Mouse (Mus musculus) brain, embryonic 18.5 days (tissue): Measurements from ENCODE around the gene Tyrobp.

Source experiments
- DNase-seq: peaks from one replicate; pipeline ENCODE4 v3.0.0-alpha.2; 2012; ENCODE audit warnings: low read depth, low spot score

Gene Tyrobp

DNA sequence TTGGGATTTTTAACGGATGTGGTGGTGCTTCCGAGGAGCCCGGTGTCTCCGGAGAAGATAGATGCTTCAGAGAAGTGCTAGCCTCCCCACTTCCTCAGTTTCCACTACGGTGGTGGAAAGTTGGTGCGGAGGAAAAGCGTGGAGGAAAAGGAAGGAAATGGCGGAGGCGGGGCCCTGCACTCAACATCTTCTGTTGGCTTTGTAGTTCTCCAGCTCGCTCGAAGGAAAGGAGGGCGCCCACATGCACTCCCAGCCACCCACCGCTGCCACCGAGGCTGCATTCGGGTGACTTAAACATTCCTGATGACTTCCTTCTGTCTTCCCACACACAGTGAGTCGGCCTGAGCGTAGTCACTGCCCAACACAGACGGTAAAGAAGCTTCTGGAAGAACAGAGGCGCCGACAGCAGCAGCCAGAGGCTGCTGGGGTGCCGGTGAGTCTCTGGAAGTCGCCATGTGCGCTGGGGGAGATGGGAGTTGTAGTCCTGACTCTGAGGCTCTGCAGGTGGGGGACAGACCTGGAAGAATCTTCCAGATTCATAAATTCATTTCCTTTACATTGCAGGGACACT is 9.6 kb downstream of the Tyrobp start:
- DNase-seq: no peak

GRCm38 (mm10) chr7:30429327-30429726 is 15.8 kb downstream of the Tyrobp start:
- no peak for DNase-seq

- DNase-seq: no peak
Observed at GRCm38 (mm10) chr7:30430191-30430590, 16.6 kb downstream of the Tyrobp start.

- peak; percentile 75 for DNase-seq
Observed at GRCm38 (mm10) chr7:30431793-30432192, 18.2 kb downstream of the Tyrobp start.

DNA sequence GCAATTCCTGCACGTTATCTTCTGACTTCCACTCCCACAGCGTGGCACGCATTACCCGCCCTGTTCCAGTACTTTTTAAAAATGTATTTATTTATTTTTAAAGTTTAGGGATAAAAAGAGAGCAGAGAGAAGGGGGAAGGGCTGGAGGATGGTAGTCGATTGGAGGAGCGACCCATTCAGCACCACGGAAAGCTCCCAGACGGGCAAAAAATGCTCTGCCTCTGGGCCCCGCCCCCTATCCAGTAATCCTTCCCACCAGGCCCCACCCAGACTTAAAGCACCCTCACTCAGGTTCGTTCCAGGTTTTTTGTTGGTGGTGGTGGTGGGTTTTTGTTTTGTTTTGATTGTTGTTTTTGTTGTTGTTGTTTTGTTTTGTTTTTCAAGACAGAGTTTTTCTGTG is 20.7 kb downstream of the Tyrobp start:
- no peak for DNase-seq

GRCm38 (mm10) chr7:30434701-30435100 is 21.1 kb downstream of the Tyrobp start:
- no peak for DNase-seq

- no peak for DNase-seq
Observed at GRCm38 (mm10) chr7:30435156-30435555, 21.6 kb downstream of the Tyrobp start.

DNA sequence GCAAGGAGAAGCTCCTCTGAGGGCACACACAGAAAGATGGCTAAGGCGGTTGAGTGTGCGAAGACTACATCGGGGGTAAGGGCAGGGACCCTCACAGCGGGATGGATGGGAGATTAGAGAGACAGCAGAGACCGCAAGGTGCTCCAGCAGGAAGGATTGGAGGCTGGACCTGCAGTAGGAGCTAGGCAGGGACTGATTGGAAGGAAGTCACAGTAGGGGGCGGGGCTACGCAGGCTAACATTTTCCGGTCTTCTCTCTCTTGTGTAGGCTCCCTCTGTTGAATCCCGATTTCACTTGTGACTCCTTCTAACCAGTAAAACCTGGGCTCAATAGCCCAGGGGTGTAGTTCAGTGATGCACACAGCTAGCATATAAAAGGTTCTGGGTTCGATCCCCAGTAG is 23.3 kb downstream of the Tyrobp start:
- no peak for DNase-seq

- no peak for DNase-seq
Observed at GRCm38 (mm10) chr7:30439734-30440133, 26.2 kb downstream of the Tyrobp start.

GRCm38 (mm10) chr7:30440697-30441096 is 27.1 kb downstream of the Tyrobp start:
- DNase-seq: no peak

- DNase-seq: no peak
Observed at GRCm38 (mm10) chr7:30443696-30444095, 30.1 kb downstream of the Tyrobp start.

DNA sequence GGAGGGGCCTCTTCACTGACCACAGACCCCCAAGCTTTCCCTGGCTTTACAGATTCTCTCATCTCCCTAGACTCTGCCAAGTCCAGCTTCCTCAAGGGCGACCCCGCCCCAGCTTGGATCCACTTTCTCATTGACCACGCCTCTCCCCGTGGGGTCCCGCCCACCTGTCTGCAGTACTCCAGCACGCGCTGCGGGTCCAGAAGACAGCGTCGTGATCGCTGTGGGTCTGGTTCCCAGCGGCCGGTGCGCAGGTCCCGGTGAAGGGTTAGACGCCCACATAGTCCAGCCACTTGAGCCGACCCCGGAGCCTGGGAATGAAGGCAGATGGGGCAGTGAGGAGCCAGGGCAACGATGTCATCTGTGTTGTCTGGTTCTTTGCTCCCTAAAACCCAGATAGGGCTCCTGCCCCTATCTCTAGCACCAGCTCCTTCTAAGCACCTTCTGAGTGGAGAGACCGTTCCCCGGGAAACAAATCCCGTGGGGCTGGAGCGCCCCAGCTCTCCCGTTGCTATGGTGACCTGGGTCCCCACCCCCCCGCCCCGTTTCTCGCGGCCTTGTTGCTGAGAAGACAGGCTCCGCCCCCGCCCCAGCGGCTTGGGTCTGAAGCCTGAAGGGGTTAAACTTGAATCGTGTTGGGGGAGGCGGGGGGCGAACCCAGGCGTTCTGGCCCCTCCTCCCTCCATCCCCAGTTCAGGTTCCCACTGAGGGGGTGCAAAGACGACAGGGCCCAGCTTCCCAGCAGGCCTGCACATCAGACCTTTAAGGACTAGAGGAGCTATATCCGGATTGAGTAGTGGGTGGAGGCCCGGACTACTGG is 30.8 kb downstream of the Tyrobp start:
- peak; percentile 85 for DNase-seq

DNA sequence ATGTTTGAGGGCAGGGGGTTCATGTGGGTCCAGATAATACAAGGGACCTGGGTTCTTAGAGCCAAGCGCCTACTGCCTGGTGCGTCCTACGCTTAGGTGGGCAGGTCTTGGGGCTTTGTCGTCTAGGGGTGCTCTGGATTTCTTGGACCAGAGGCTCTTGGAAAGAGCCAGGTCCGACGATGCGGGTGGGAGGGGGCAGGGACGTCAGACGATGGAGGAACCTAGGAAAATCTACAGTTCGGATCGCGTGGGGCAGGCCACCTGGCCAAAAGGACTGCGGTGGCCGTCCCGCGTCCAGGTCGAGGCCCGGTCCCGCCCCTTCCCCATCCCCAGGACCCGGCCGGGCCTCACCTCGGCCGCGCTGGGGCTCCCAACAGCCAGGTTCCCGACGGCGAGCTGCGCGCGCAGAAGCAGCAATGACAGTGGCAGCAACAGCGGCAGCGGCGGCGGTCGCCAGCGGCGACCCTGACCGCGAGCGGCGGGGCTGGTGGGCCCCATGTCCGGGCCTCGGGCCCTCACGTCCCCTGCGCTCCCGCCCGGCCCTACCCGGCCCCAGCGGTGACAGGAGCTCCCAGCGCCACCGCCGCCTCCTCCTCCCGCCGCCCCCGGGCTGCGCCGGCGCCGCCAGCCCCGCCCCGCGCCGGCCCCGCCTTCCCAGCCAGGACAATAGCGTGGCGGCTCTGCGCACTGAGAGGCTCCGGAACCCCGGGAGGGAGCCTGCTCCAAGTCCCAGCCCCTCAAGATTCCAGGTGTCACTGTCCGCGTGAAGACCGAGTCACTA is 31.6 kb downstream of the Tyrobp start, which contains the start of gene Aplp1:
Gene Aplp1 (minus strand): TSS at position 565 of the 781 bp plus-strand sequence.
- DNase-seq: no peak

- no peak for DNase-seq
Observed at GRCm38 (mm10) chr7:30450241-30450640, 36.7 kb downstream of the Tyrobp start.

GRCm38 (mm10) chr7:30453327-30453726 is 39.8 kb downstream of the Tyrobp start:
- DNase-seq: no peak

GRCm38 (mm10) chr7:30453766-30454165 is 40.2 kb downstream of the Tyrobp start:
- no peak for DNase-seq

DNA sequence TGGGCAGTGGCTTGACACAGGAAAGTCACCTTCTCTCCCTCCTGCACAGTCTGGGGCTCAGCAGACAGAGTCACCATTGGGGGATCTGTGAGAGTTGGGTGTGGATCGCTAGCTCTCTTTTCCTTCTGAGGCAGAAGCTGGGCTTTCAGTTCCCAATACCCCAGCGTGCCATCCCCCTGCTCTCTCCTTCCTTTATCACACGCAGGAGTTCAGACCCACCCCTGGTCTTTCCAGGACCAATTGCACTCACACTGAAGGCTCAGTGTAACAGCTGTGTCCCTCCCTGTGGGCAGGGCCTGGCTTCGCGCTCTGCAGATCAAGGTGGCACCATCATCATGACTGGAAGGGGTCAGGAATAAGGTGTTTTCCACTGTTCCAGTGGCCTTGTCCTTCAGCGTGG is 40.7 kb downstream of the Tyrobp start:
- no peak for DNase-seq

- DNase-seq: no peak
Observed at GRCm38 (mm10) chr7:30456487-30456886, 42.9 kb downstream of the Tyrobp start.

DNA sequence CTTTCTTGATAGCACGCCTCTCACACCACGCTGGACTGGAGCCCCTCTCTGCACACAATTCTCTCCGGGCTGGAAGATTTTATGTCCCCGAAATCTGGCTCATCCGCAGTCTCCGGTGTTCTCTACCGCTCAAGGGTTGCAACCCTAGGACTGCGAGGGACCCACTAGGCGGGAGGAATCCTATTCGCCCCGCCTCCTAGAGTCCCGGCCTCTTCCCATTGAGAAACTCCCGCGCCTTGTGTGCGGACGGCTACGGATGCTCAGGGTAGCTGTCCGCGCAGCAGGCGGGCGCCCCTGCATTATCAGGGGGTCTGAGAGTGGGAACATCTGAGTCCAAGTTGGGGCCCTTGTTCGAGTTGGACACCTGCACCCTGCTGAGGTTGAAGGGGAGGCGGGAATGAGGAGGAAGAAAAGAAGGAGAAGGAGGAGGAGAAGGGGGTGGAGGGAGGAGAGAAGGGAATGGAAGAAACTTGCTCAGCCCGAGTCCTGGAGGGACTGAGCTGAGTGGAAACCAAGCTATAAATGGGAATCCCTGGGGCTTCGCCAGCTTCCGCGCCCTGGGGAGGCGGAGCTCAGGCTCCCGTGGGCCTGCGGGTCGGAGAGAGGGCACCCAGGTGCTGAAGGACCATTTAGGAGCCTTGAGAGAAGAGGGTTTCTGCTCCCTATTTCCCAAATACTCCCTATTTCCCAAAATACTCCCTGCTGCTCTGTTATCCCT is 43.5 kb downstream of the Tyrobp start:
- no peak for DNase-seq

GRCm38 (mm10) chr7:30457629-30458330 is 44.2 kb downstream of the Tyrobp start, which contains the start of the genes Kirrel2 and Nphs1:
Gene Kirrel2, minus strand, starts transcription at chr7:30457690.
Gene Nphs1, plus strand, starts transcription at chr7:30458315.
- no peak for DNase-seq

DNA sequence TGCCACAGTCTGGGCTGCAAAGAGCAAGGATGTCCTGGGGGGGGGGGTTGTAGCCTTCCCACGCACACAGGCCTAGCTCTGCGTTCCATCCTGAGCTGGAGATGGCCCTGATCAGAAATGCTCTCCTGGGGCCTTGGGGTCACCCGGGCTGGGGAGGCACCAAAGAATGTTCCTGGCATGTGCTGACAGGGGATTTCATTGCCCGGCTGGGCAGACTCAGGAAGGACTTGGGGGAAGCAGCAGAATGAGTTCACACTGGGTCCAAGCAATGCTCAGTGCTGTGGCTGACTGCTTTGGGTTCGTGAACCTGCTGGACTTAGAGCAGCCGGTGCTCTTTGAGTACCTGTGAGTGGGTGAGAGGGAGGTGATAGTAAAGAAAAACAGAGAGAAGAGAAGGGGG is 45.9 kb downstream of the Tyrobp start:
- no peak for DNase-seq
